Mouse (Mus musculus) left cerebral cortex, postnatal 36 days (tissue): ENCODE results near the gene Taf6l. TPM values are rescaled to one million over a fixed set of nuclear protein-coding genes. Genes with fewer than 3 reads are reported as not detected.
"Not testable (repeated sequence)": the region's sequence is repeated elsewhere in the genome, so short reads cannot be mapped to it uniquely, and the experiment has no call there.

ENCODE experiments used
- DNase-seq, 2 experiments: peaks; one replicate each; pipeline ENCODE4 v3.0.0; 2021 to 2022; ENCODE audit warnings: low spot score in 2 of 2, mixed read lengths in 1 of 2
- intact Hi-C: fragments of 180-260 bp; cut with DNase I; formaldehyde crosslinking; loops from one replicate; pipeline ENCODE4 v1.15.1; 2025
- microRNA-seq: library from miRNA; unstranded; fragments of <30 nt; microRNA quantifications from one replicate; pipeline ENCODE4 v1.2.0, GENCODE M21; 2022
- total RNA-seq, 2 experiments: library from RNA; stranded (reverse); gene quantifications; 2 replicates each; pipeline ENCODE4 v1.2.3; 2021

Gene Taf6l
- total RNA-seq, 2 experiments from 2014 or later, result 12.5 to 14.4 TPM

DNA sequence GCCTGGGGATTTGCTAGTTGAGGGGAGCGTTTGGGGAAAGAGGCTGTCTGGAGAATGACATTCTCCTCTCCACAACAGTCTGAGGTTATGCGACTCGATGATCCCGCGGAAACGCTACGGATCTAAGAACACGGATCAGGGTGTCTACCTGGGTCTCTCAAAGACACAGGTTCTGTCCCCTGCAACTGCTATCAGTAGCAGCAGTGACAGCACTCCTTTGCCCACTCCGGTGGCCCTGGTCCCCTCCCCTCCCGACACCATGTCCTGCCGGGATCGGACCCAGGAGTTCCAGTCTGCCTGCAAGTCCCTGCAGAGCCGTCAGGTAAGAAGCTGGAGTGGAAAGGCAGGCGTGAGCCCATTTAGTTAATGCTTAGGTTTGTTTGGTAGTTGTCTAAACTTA, 44.0 kb downstream of the Taf6l start:
- no peak for DNase-seq
- intact Hi-C loops, result no loop called here

DNA sequence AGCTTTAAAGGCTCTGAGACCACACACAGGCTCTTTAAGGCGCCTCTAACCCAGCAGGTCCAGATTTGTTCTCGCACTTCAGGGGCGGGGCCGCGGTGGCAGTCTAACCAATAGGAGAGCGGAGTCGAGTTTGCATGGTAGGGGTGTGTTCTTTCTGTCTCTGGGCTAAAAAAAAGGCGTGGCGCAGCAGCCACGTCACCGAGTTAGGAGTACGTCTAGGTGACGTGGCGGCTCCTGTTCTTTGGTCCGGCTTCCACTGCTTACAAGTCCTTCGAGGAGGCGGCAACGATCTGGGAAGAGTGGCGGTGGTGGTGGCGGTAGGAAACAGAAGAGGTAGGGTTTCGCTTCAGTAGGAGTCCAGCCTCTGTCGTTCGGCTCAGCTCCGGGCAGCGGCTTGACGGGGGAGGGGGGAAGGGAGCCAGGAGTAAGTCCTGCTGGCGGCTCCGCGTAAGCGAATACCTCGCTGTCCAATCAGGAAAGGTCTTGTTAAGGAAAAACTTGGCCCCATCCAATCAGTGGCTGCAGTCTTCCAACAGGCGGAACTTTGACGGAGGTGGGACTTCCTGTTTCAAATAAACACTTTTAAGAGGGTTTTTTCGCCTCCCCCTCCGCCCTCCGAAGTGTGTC, 44.9 kb downstream of the Taf6l start, which contains the start of gene Stx5a:
Gene Stx5a, plus strand, starts transcription at position 171 of the 627 bp plus-strand sequence.
- intact Hi-C loops, result no loop called here
- DNase-seq, result peak; percentile 95 to 96

DNA sequence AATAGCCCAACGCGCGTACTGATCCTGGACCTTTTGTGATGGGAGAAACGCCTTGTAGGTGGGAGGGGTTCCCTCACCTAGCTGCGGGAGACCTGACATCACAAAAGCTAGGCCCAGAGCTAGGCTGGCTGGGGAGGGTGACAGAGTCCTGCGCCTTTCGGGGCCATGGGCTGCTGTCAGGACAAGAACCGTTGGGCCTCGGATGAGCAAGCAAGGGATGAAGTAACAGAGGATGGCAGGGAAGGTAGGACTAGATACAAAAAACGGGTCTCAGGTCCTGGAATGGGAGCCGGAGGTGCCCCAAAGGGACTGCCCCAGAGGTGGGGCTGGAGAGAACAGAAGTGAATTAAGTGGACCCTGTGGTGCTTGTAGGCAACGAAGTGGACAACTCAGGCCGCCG, 45.6 kb downstream of the Taf6l start, which contains the start of gene 1700092M07Rik:
Gene 1700092M07Rik, plus strand, starts transcription at position 116 of the 400 bp plus-strand sequence.
- no peak for DNase-seq
- intact Hi-C loops, result no loop called here

DNA sequence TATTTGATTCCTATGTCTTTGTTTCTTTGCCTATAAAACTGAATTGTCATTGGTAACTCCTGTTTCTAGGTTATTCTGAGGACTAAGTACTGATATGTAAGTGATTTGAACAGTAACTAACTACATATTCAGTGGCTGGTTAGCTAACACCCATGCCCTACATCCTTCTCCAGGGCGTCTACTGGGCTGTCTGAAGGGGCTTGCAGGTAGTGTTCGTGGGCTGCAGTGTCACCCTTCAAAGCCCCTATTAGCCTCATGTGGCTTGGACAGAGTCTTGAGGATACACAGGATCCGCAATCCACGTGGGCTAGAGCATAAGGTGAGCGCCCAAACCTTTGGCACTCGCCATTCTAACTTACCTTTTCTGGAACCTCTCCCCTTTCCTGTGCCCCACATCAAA, 46.6 kb downstream of the Taf6l start:
- DNase-seq, result no peak
- intact Hi-C loops, result no loop called here

DNA sequence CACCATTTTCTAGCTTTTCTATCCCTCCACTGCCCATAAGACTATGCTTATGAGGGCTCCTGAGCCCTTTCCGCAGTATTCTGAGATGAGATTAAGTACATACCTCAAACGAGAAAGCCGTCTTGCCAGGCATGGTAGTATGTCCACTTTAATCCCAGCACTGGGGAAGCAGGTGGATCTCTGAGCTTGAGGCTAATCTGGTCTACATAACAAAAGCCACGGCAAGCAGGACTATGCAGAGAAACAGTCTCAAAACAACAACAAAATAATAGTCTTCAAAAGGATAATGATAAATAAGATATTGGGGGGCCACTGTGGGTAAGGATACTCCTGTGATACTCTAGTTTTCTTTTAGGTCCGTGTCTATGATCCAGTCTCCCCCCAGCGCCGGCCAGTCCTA, 47.3 kb downstream of the Taf6l start:
- no peak for DNase-seq
- intact Hi-C loops, result no loop called here

DNA sequence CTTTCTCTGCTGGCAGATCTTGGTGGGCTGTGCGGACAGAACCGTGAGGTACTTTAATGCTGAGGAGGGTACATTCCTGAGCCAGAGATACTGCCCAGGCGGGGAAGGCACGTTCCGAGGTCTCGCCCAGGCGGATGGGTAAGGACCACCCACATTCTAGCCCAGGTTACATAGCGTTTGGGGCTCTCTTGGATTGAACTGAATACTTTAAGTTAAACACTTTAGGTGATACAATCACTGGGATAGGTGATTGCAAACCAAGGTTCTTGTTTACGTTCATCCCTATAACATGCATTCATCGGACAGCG, 50.1 kb downstream of the Taf6l start:
- no peak for DNase-seq
- intact Hi-C loops, result no loop called here

DNA sequence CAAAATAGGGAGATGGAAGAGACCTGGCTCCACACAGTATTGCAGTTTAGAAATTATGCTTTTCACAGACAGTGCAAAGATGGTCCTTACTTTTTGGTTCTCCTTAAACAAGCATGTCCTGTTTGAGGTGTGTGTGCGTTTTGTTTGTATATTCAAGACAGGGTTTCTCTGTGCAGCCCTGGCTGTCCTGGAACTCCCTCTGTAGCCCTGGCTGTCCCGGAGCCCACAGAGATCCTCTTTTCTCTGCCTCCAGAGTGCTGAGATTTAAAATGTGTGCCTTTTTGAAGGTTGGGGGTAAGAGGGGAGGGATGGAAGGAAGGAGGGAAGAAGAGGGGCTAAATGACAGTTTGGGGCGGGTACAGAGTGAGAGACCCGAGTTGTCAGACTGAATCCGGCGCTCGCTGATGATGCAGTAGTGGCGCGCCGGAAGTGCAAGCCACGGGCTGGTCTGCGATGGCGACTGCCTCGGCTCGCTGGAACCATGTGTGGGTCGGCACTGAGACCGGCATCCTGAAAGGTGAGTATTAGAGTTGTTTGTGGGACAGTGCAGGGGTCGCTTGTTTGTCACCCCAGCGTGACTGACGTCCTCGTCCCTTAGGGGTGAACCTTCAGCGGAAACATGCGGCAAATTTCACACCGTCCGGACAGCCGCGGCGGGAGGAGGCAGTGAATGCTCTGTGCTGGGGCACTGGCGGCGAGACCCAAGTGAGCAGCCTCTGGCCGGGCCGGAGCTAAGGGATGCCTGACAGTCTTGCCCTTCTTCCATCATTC, 50.6 kb downstream of the Taf6l start, which contains the start of gene Wdr74:
Gene Wdr74, plus strand, starts transcription at position 439 of the 771 bp plus-strand sequence.
- peak; percentile 94 for DNase-seq
- intact Hi-C loops, result no loop called here

DNA sequence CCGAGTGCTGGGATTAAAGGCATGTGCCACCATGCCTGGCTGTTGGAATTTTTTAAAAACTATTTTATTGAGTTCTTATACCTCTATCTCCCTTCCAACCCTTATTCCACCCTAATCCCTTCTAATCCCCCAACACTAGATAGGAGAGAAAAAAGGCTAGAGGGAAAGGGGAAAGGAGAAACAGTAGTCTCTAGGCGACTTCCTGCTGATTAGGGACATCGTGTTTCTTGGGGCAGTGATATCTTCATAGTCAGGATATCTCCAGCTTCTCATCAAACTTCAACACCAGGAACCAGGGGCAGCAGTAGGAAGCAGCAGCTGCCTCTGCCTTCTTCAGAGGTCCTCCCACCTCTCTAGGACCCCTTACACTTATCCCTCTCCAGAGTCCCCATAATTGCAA, 51.9 kb downstream of the Taf6l start:
- intact Hi-C loops, result no loop called here
- no peak for DNase-seq

DNA sequence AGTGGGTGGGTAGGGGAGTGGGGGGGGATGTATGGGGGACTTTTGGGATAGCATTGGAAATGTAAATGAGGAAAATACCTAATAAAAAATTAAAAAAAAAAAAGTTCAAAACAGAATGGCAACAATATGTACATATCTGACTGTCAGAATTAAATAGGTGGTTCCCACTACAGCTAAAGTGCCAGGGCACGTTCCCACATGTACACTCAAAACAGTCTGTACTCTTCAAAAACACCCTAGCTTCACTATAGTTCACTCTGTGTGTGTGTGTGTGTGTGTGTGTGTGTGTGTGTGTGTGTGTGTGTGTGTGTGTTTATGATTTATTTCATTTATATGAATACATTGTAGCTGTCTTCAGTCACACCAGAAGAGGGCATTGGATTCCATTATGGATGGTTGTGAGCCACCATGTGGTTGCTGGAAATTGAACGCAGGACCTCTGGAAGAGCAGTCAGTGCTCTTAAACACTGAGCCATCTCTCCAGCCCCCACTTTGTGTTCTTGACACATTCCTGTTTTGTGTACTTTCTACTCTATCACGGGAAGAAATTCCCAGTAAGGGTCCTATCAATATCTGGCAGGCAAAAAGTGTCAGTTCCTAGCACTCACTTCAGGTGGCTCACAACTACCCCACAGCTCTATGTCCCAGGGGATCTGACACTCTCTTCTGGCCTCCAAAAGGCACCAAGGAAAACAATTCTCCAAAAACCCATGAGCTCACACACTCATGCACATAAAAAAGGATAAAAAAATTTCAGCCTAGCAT, 57.7 kb downstream of the Taf6l start:
- intact Hi-C loops, DNase-seq: not testable (repeated sequence)

DNA sequence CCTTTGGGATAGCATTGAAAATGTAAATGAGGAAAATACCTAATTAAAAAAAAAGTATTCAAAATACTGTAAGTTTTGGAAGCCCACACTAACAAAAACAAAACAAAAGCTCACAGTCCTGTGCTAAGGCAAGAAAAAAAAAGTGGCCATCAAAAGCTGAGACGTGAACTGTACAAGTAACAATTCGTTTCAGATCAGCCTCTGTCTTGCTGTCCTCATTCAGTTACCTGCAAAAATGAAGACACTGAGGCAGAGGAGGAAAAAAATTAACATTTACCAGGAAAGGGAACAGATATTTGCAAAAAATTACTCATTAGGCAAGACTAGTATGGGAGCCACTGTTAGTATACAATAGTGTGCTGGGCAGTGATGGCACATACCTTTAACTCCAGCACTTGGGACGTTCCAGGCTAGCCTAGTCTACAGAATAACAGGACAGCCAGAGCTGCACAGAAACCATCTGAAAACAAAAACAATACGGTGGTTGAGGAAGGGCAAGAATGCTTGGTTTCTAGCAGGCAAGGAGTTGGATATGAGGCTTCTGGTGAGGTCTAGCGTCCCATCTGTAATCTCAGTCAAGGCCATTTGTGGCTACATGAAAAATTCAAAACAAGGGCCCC, 58.6 kb downstream of the Taf6l start:
- no peak for DNase-seq
- intact Hi-C loops, result no loop called here

DNA sequence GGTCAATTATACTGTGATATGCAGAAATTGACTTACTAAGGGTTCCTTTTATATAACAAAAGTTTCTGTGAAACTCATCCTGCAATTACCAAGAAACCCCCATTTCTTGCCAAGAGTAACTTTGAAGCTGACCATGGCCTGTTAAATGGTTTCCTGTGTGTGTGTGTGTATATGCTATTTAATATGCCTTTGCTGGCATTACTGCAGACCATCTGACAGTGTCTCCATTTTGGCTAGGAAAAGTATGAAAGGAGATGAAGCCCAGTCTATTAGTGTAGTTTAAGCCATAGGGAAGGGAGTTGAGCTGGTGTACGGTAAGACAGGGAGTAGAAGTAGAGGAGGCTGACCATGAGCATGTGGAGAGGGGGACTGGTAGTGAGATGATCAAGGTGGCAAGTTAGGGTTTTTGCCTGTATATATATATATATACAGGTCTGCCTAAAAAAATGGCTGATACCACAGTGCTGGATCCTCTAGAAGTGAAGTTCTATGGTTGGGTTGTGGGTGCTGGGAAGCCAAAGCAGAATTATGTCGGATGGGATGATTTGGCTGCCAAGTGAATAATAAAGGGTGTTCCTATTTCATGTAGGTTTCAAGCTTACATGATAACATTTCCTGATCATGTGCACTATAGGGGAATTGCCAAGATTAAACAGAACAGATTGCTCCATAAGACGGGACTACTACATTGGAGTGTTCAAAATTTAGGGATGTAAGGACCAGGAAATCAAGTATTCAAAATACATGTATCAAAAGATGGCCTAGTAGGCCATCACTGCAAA, 59.4 kb downstream of the Taf6l start:
- no peak for DNase-seq
- intact Hi-C loops, result no loop called here

DNA sequence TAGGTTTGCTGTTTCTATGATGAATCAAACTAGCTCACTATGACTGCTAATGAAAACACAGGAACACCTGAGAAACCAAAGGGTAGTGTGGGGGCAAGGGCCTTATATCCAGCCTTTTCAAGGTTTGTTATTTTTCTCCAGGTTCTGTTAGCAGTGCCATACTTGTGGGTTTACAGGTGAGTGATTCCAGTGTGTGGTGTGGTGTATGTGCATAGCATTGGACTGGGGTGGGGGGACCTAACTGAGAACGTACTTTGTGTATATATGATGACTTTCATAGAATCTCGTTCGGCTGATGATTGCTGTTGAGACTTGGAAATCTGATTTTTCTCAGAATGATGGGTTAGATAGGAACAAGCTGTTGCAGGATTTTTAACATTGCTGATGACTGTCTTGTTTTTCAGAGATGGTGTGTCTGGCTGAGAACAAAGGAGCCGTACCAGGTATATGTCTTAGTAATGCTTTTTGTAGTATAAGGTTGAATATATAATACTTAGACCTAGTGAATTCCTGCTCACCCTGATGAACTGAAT, 61.1 kb downstream of the Taf6l start:
- no peak for DNase-seq
- intact Hi-C loops, result no loop called here

Small RNA genes lying within 50 kb of the gene (microRNA-seq; reads per million reads assigned to microRNA genes)
- not detected for gene Mir6992

Other genes with a start within 250 kb of the Taf6l start
- gene Slc22a8, start 195.2 kb downstream of the Taf6l start, total RNA-seq, result 10 to 100 TPM; 10.7 to 14.3 TPM
- gene Slc22a6, start 168.4 kb downstream of the Taf6l start, total RNA-seq, result 1 to 10 TPM; 5.0 to 6.0 TPM
- gene Chrm1, start 122.6 kb downstream of the Taf6l start, total RNA-seq, result 100 to 1,000 TPM; 157 to 166 TPM
- 100 to 1,000 TPM; 151 to 173 TPM for gene Slc3a2, start 63.0 kb downstream of the Taf6l start, total RNA-seq
- gene Wdr74, start 50.6 kb downstream of the Taf6l start, total RNA-seq, result 10 to 100 TPM; 50.8 to 55.2 TPM
- gene 1700092M07Rik, start 45.7 kb downstream of the Taf6l start, total RNA-seq, result 1 to 10 TPM in 1 of 2 experiments, not detected in 1; 3.4 TPM
- 10 to 100 TPM; 57.9 to 81.8 TPM for gene Stx5a, start 45.0 kb downstream of the Taf6l start, total RNA-seq
- gene Nxf1, start 29.3 kb downstream of the Taf6l start, total RNA-seq, result 10 to 100 TPM; 68.5 to 99.7 TPM
- 10 to 100 TPM; 68.5 to 75.9 TPM for gene Tmem223, start 15.4 kb downstream of the Taf6l start, total RNA-seq
- 10 to 100 TPM in 1 of 2 experiments, 1 to 10 TPM in 1; 8.9 to 11.0 TPM for gene Tmem179b, start 11.9 kb downstream of the Taf6l start, total RNA-seq
- gene Polr2g, start 12.2 kb upstream of the Taf6l start, total RNA-seq, result 100 to 1,000 TPM; 102 to 107 TPM
- gene Zbtb3, start 16.1 kb upstream of the Taf6l start, total RNA-seq, result 1 to 10 TPM; 4.9 to 6.3 TPM
- gene Ttc9c, start 32.9 kb upstream of the Taf6l start, total RNA-seq, result 10 to 100 TPM; 33.1 to 33.3 TPM
- 100 to 1,000 TPM; 110 to 118 TPM for gene Hnrnpul2, start 33.6 kb upstream of the Taf6l start, total RNA-seq
- not detected for gene AC129217.1, start 43.4 kb upstream of the Taf6l start, total RNA-seq
- gene Bscl2, start 51.0 kb upstream of the Taf6l start, total RNA-seq, result 100 to 1,000 TPM; 118 TPM
- gene Gng3, start 52.8 kb upstream of the Taf6l start, total RNA-seq, result 100 to 1,000 TPM; 190 to 230 TPM
- gene Lrrn4cl, start 64.4 kb upstream of the Taf6l start, total RNA-seq, result 1 to 10 TPM; 1.3 to 1.6 TPM
- 100 to 1,000 TPM in 1 of 2 experiments, 10 to 100 TPM in 1; 92.2 to 101 TPM for gene Ubxn1, start 85.1 kb upstream of the Taf6l start, total RNA-seq
- 10 to 100 TPM; 32.1 to 39.8 TPM for gene Uqcc3, start 94.5 kb upstream of the Taf6l start, total RNA-seq
- 1 to 10 TPM; 4.8 to 5.0 TPM for gene Lbhd1, start 97.3 kb upstream of the Taf6l start, total RNA-seq
- not detected for gene Gm49403, start 97.5 kb upstream of the Taf6l start, total RNA-seq
- gene 1810009A15Rik, start 102.4 kb upstream of the Taf6l start, total RNA-seq, result 10 to 100 TPM; 21.6 to 26.6 TPM
- gene Gm49416, start 102.5 kb upstream of the Taf6l start, total RNA-seq, result 1 to 10 TPM in 1 of 2 experiments, not detected in 1; 7.6 TPM
- 10 to 100 TPM; 22.4 to 25.3 TPM for gene Ints5, start 106.6 kb upstream of the Taf6l start, total RNA-seq
- gene Ganab, start 111.7 kb upstream of the Taf6l start, total RNA-seq, result 100 to 1,000 TPM in 1 of 2 experiments, 10 to 100 TPM in 1; 95.3 to 102 TPM
- 100 to 1,000 TPM; 167 to 187 TPM for gene B3gat3, start 134.0 kb upstream of the Taf6l start, total RNA-seq
- 1 to 10 TPM; 7.0 to 7.2 TPM for gene Rom1, start 142.9 kb upstream of the Taf6l start, total RNA-seq
- 10 to 100 TPM in 1 of 2 experiments, 1 to 10 TPM in 1; 9.6 to 12.6 TPM for gene Eml3, start 143.1 kb upstream of the Taf6l start, total RNA-seq
- 10 to 100 TPM; 43.9 to 52.0 TPM for gene Mta2, start 155.5 kb upstream of the Taf6l start, total RNA-seq
- gene Tut1, start 167.4 kb upstream of the Taf6l start, total RNA-seq, result 10 to 100 TPM; 17.5 to 21.5 TPM
- 100 to 1,000 TPM; 219 to 232 TPM for gene Eef1g, start 180.6 kb upstream of the Taf6l start, total RNA-seq
- 10 to 100 TPM; 16.6 to 32.1 TPM for gene Ahnak, start 202.9 kb upstream of the Taf6l start, total RNA-seq